Mouse (Mus musculus) liver, embryonic 16.5 days (tissue): Measurements from ENCODE around the gene Zcchc14. TPM values are rescaled to one million over a fixed set of nuclear protein-coding genes. Genes with fewer than 3 reads are reported as not detected.

ENCODE experiments used
- ATAC-seq: fragments of 200-750 bp; cut with Nextera tagmentation; 2 replicates; pipeline ENCODE4 v1.8.0; 2017; ENCODE audit warnings: low read depth, mild to moderate bottlenecking, moderate number of reproducible peaks, moderate library complexity
- H3K27ac ChIP-seq: fragments of 300-500 bp; sonication (generic); 2 replicates; pipeline ENCODE4 v1.5.1; 2014; ENCODE audit warnings: mild to moderate bottlenecking, low read length
- H3K27me3 ChIP-seq: fragments of 300-500 bp; sonication (generic); 2 replicates; pipeline ENCODE4 v1.6.1; 2014; ENCODE audit warnings: low read depth, low read length, mixed read lengths; ENCODE audit not compliant: control insufficient read depth, insufficient read depth
- H3K36me3 ChIP-seq: fragments of 300-500 bp; sonication (generic); 2 replicates; pipeline ENCODE4 v1.6.1; 2014; ENCODE audit warnings: mild to moderate bottlenecking; ENCODE audit not compliant: control insufficient read depth, insufficient read depth
- H3K4me1 ChIP-seq: fragments of 300-500 bp; sonication (generic); 2 replicates; pipeline ENCODE4 v1.6.1; 2014; ENCODE audit warnings: low read depth, low read length, mixed read lengths; ENCODE audit not compliant: control insufficient read depth
- H3K4me2 ChIP-seq: fragments of 300-500 bp; sonication (generic); 2 replicates; pipeline ENCODE4 v1.6.1; 2014; ENCODE audit warnings: low read depth, low read length, mixed read lengths
- H3K4me3 ChIP-seq: fragments of 300-500 bp; sonication (generic); 2 replicates; pipeline ENCODE4 v1.5.1; 2014; ENCODE audit warnings: low read depth, mild to moderate bottlenecking, low read length
- H3K9ac ChIP-seq: fragments of 300-500 bp; sonication (generic); 2 replicates; pipeline ENCODE4 v1.6.1; 2014; ENCODE audit warnings: low read depth, low read length
- H3K9me3 ChIP-seq: fragments of 300-500 bp; sonication (generic); replicated peaks from 2 replicates; pipeline ENCODE4 v1.6.1; 2016; ENCODE audit warnings: low read length; ENCODE audit not compliant: control insufficient read depth
- WGBS: fragments of 180-500 bp; shearing (Covaris S2); extraction: QIAGEN DNeasy Blood & Tissue Kit; methylation state at CpG from one replicate; pipeline ENCODE4 v1.1.7; 2014; ENCODE audit not compliant: insufficient replicate concordance; 5-methylcytosine and 5-hydroxymethylcytosine counted together
- polyA plus RNA-seq: library from polyadenylated mRNA; unstranded; fragments of >200 nt; fragmentation: Nextera tagmentation; extraction: Ambion mirVana; gene quantifications from 2 replicates; pipeline ENCODE4 v1.2.1, GENCODE M21; 2015

Zcchc14 gene
- polyA plus RNA-seq, 1 experiment from 2014 or later, result 1.6 TPM

DNA sequence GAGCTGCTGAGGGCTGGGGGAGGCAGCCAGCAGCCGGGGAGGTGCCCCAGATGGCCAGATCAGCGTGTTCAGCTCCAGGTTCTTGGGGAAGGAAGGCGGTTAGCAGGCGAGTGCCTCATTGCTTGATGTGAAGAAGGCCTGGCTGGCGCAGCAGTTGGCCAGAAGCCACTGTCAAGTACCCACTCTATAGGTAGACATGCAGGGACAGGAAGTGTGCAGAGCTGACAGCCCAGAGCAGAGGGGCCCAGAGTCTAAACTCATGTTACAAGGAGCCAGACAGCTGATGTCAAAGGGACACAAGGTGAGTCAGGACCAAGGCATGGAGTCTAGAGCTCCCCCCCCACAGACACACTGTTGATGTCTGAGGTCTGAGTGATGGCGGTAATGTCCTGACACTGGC lies 102.6 kb downstream of the Zcchc14 start:
- no peak overlapping the region for H3K4me2 ChIP-seq
- ATAC-seq, result no peak
- H3K9ac ChIP-seq, result no peak overlapping the region
- H3K27ac ChIP-seq, result no peak overlapping the region
- H3K9me3 ChIP-seq, result no peaks in the 10 kb centered on the region
- no peak overlapping the region for H3K4me3 ChIP-seq
- H3K4me1 ChIP-seq, result no peaks in the 10 kb centered on the region
- 0 out of 2 replicates have a peak, but pooled peaks cover 2% of the 10 kb centered on the region for H3K27me3 ChIP-seq
- WGBS, result 74% methylated on average over 6 of the region's 6 CpGs
- H3K36me3 ChIP-seq, result peaks cover 3% of the 10 kb centered on the region

Other genes starting within 250 kb of the Zcchc14 start
- not detected in 2 replicates for gene 1700018B08Rik, start 108.6 kb downstream of the Zcchc14 start, polyA plus RNA-seq
- 9.0 and 9.2 TPM in 2 replicates for gene Fbxo31, start 74.1 kb downstream of the Zcchc14 start, polyA plus RNA-seq
- gene Map1lc3b, start 62.5 kb downstream of the Zcchc14 start, polyA plus RNA-seq, result 149 and 152 TPM in 2 replicates
- gene Jph3, start 76.7 kb upstream of the Zcchc14 start, polyA plus RNA-seq, result 0.07 and 0.08 TPM in 2 replicates
- 16.1 and 17.3 TPM in 2 replicates for gene Klhdc4, start 176.7 kb upstream of the Zcchc14 start, polyA plus RNA-seq